Mouse (Mus musculus): ENCODE results near the gene Tmem170. TPM values are rescaled to one million over a fixed set of nuclear protein-coding genes. Genes with fewer than 3 reads are reported as not detected.

Gene Tmem170
- polyA plus RNA-seq, 1 experiment from 2014 or later = 8.6 TPM

DNA sequence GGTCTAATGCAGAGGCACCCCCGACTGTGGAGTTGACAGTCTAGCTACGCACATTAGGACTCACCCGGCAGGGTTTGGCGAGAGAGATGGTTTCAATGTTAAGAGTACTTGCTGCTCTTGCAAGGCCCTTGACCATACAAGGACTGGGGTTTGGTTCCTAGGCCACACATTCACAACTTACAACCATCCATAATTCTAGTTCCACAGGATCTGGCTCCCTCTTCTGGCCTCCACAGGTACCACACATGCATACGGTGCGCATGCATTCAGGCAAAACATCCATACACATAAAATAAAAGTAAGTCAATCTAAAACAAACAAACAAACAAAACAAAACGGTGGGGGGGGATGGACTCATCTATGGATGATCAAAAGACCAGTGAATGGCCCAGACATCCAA lies 18.4 kb upstream of the Tmem170 start:
- 87% methylated on average over 7 of the region's 7 CpGs for WGBS
- H3K27me3 ChIP-seq = peaks cover 29% of the 10 kb centered on the region
- no peak overlapping the region for H3K27ac ChIP-seq
- no peak for ATAC-seq (ENCODE audit: low FRiP score, low read depth)
- H3K4me1 ChIP-seq = peaks cover 7% of the 10 kb centered on the region
- H3K4me3 ChIP-seq = no peak overlapping the region
- no peaks in the 10 kb centered on the region for H3K36me3 ChIP-seq
- no peaks in the 10 kb centered on the region for H3K9me3 ChIP-seq
- no peak overlapping the region for H3K4me2 ChIP-seq (replicated peaks)
- no peak overlapping the region for H3K9ac ChIP-seq

DNA sequence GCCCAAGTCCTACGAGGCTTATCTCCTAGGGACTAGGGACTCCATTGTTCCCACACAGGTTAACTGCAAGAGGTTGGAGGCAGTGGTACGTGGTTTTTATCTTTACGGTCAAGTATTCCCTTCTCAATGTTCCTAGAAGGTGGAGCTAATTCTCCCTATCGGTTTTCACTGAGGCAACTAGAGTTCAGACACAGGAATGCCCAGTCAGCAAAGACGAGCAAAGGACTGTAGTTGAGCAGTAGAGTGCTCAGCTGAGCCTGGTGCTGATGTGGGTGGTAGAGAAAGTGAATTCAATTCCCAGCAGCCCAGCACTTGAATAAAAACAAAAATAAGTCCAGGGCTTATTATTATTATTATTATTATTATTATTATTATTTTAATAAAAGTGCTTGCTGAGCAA lies 16.1 kb upstream of the Tmem170 start:
- Histone ChIP-seq H3K9me3 (no peaks in the 10 kb centered on the region), H3K27me3 (peaks cover 52% of the 10 kb centered on the region), H3K4me3 (no peak overlapping the region), H3K36me3 (no peaks in the 10 kb centered on the region), H3K4me1 (peaks cover 18% of the 10 kb centered on the region), H3K9ac (no peak overlapping the region), H3K27ac (no peak overlapping the region), H3K4me2 (replicated peaks) (no peak overlapping the region)
- no peak for ATAC-seq (ENCODE audit: low FRiP score, low read depth)
- WGBS = 58% methylated on average over 5 of the region's 5 CpGs

DNA sequence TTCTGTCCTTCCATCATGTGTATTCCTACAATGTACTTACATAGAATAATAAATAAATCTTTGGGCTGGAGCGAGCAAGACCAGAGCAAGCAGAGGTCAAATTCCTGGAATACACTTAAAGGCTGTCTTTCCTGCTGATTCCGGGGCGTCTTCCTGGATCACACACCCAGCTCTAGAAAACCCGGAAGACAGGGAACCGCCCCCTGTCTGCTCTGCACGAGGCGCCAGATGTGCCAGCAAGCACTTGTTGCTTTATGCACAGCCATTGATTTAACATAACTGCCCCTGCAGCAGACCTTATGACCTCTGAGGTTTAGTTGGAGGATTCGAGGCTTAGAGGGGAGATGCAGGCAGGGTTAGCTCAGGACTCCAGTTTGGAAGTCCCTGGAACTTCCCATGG lies 15.4 kb upstream of the Tmem170 start:
- no peak overlapping the region for H3K4me3 ChIP-seq
- no peaks in the 10 kb centered on the region for H3K9me3 ChIP-seq
- H3K9ac ChIP-seq = no peak overlapping the region
- peaks cover 18% of the 10 kb centered on the region for H3K4me1 ChIP-seq
- no peak overlapping the region for H3K4me2 ChIP-seq (replicated peaks)
- peaks cover 55% of the 10 kb centered on the region for H3K27me3 ChIP-seq
- 24% methylated on average over 8 of the region's 8 CpGs for WGBS
- ATAC-seq (ENCODE audit: low FRiP score, low read depth) = no peak
- H3K36me3 ChIP-seq = no peaks in the 10 kb centered on the region
- H3K27ac ChIP-seq = no peak overlapping the region

GRCm38 (mm10) chr8:111890911-111891303 lies 14.4 kb upstream of the Tmem170 start:
- no peak overlapping the region for H3K4me2 ChIP-seq (replicated peaks)
- H3K9me3 ChIP-seq = no peaks in the 10 kb centered on the region
- peaks cover 18% of the 10 kb centered on the region for H3K4me1 ChIP-seq
- H3K36me3 ChIP-seq = no peaks in the 10 kb centered on the region
- 0 out of 2 replicates have a peak overlapping the region, but pooled peaks have one; percentile 33 for H3K4me3 ChIP-seq
- no peak for ATAC-seq (ENCODE audit: low FRiP score, low read depth)
- 57% methylated on average over 6 of the region's 6 CpGs for WGBS
- H3K27ac ChIP-seq = no peak overlapping the region
- H3K9ac ChIP-seq = no peak overlapping the region
- peaks cover 64% of the 10 kb centered on the region for H3K27me3 ChIP-seq

DNA sequence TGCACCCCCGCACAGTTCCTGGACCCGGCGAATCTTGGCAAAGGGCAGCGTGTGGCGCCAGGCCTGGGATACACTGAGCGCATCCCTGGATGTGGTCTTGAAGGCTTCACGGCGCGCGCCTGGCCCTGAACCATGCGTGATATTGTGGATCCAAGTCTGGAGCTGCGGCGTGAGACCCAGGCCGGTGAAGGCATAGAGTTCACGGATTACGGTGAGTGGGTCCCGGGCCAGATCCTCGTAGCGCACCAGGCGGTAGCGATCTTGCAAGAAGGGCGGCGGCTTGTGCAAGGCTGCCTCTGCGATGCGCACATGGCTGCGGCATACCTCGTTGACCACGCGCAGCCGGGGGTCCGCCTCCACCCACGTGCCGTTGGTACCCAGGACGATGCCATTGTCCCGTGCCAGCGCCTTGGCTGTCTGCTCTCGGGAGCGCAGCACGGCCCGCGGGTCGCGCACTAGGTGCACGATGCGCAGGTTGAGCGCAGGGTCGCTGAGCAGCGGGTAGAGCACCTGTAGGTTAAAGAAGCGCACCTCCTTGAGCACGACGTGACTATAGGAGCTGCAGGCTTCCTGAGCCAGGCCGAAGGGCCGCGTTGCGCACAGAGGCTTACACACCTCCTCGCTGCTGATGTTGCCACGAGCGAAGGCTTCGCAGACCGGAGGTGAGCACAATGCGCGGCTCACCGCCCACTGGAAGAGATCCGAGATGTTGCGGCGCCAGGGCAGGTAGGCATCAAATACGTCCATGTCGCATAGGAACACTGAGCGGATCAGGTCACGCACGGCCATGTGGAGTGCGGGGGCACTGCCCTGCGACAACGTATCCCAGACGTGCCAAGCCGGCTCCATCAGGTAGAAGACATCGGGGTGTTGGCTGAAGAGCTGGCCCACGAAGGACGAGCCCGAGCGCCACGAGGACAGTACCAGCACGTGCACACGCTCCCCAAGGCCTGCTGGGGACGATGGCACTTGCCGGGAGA lies 13.7 kb upstream of the Tmem170 start:
- WGBS = 11% methylated on average over 86 of the region's 86 CpGs
- peak; percentile 44; the same call in 1 of the 2 replicates for ATAC-seq (ENCODE audit: low FRiP score, low read depth)
- H3K36me3 ChIP-seq = no peaks in the 10 kb centered on the region
- H3K4me1 ChIP-seq = peaks cover 18% of the 10 kb centered on the region
- H3K4me3 ChIP-seq = peak overlapping the region; percentile 33
- H3K27ac ChIP-seq = no peak overlapping the region
- H3K9me3 ChIP-seq = no peaks in the 10 kb centered on the region
- H3K4me2 ChIP-seq (replicated peaks) = peak overlapping the region; percentile 60
- H3K27me3 ChIP-seq = peaks cover 64% of the 10 kb centered on the region
- 0 out of 2 replicates have a peak overlapping the region, but pooled peaks have one; percentile 19 for H3K9ac ChIP-seq

GRCm38 (mm10) chr8:111888091-111888650 lies 11.6 kb upstream of the Tmem170 start:
- H3K4me2 ChIP-seq (replicated peaks) = 0 out of 2 replicates have a peak overlapping the region, but pooled peaks have one; percentile 9
- WGBS = 36% methylated on average over 7 of the region's 7 CpGs
- ATAC-seq (ENCODE audit: low FRiP score, low read depth) = no peak
- no peak overlapping the region for H3K9ac ChIP-seq
- H3K27ac ChIP-seq = no peak overlapping the region
- H3K4me3 ChIP-seq = no peak overlapping the region
- H3K27me3 ChIP-seq = peaks cover 63% of the 10 kb centered on the region
- no peaks in the 10 kb centered on the region for H3K36me3 ChIP-seq
- peaks cover 18% of the 10 kb centered on the region for H3K4me1 ChIP-seq
- no peaks in the 10 kb centered on the region for H3K9me3 ChIP-seq

GRCm38 (mm10) chr8:111887479-111887878 lies 10.9 kb upstream of the Tmem170 start:
- no peak for ATAC-seq (ENCODE audit: low FRiP score, low read depth)
- Histone ChIP-seq H3K36me3 (no peaks in the 10 kb centered on the region), H3K4me1 (peaks cover 18% of the 10 kb centered on the region), H3K9me3 (no peaks in the 10 kb centered on the region), H3K27me3 (peaks cover 59% of the 10 kb centered on the region), H3K9ac (no peak overlapping the region), H3K27ac (no peak overlapping the region), H3K4me3 (no peak overlapping the region), H3K4me2 (replicated peaks) (no peak overlapping the region)
- WGBS = 85% methylated on average over 1 of the region's 1 CpGs

DNA sequence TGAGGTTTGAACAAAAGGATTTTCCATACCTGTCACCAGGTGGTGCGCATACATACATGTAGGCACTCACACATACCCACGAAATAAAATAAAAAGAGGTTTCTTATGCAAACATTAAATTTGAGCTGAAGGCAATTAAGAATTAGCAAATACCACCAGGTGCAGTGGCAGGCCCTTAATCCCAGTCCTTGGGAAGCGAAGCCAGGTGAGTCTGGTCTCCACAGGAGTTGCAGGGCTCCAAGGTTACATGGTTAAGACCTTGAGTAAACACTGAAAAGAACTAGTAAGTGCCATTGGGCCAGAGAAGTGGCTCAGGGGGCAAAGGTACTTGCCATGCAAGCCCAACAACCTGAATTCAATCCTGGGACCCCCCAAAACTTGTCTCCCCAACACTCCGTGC lies 7.1 kb upstream of the Tmem170 start:
- Histone ChIP-seq H3K4me3 (no peak overlapping the region), H3K9ac (no peak overlapping the region), H3K4me1 (peaks cover 10% of the 10 kb centered on the region), H3K36me3 (no peaks in the 10 kb centered on the region), H3K9me3 (no peaks in the 10 kb centered on the region), H3K27me3 (peaks cover 23% of the 10 kb centered on the region), H3K27ac (no peak overlapping the region), H3K4me2 (replicated peaks) (no peak overlapping the region)
- 82% methylated on average over 4 of the region's 4 CpGs for WGBS
- ATAC-seq (ENCODE audit: low FRiP score, low read depth) = no peak

GRCm38 (mm10) chr8:111881591-111881990 lies 5.0 kb upstream of the Tmem170 start:
- Histone ChIP-seq H3K9me3 (no peaks in the 10 kb centered on the region), H3K4me2 (replicated peaks) (no peak overlapping the region), H3K27me3 (peaks cover 5% of the 10 kb centered on the region; the same call in 1 of the 2 replicates), H3K36me3 (no peaks in the 10 kb centered on the region), H3K9ac (no peak overlapping the region), H3K4me3 (no peak overlapping the region), H3K27ac (no peak overlapping the region), H3K4me1 (0 out of 2 replicates have a peak, but pooled peaks cover 4% of the 10 kb centered on the region)
- 0% methylated on average over 2 of the region's 2 CpGs for WGBS
- 0 out of 2 replicates have a peak, but pooled peaks have one; percentile 54 for ATAC-seq (ENCODE audit: low FRiP score, low read depth)

DNA sequence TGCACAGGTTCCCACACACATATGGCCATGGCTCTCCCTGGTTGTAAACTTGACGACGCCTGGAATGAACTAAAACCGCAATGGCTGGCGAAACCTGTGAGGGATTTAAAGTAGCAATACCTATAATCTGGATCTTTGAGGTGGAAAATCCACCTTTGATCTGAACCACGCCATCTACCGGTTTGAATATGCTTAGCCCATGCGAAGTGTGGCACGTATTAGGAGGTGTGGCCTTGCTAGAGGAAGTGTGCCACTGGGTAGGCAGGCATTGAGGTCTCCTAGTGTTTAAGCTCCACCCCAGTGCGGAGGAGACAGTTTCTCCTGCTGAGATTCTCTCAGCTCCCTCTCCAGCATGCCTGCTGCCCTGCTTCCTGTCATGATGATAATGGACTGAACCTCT lies 1.2 kb upstream of the Tmem170 start:
- no peak for ATAC-seq (ENCODE audit: low FRiP score, low read depth)
- 62% methylated on average over 9 of the region's 9 CpGs for WGBS

DNA sequence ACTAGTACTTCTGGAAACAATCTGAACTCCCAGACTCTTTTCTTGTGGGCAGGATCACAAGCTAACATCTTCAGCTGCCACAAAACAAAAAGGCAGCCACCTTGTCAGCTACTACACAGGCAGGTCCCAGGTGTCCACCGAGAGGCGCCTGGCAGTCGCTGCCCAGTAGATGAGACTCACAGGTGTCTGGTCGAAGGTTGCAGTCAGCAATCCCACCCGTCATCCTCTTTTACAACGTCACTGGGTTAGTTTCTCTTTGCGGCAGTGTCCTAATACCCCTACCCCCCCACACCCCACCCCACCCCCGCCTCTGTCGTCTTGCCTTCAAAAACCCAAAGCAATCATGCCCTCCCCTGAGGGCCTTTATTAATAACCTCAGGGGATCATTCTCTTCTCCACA lies 792 bp downstream of the Tmem170 start:
- ATAC-seq (ENCODE audit: low FRiP score, low read depth) = no peak
- H3K27ac ChIP-seq = peak overlapping the region; percentile 74; the same call in 1 of the 2 replicates
- H3K4me3 ChIP-seq = peak overlapping the region; percentile 73
- WGBS = 15% methylated on average over 9 of the region's 9 CpGs
- H3K27me3 ChIP-seq = no peaks in the 10 kb centered on the region
- H3K4me2 ChIP-seq (replicated peaks) = peak overlapping the region; percentile 84
- no peaks in the 10 kb centered on the region for H3K9me3 ChIP-seq
- peak overlapping the region; percentile 78 for H3K9ac ChIP-seq
- peaks cover 11% of the 10 kb centered on the region for H3K36me3 ChIP-seq
- peaks cover 9% of the 10 kb centered on the region for H3K4me1 ChIP-seq

More for the DNA sequence above, 1.2 kb upstream of the Tmem170 start:
- no peaks in the 10 kb centered on the region for H3K27me3 ChIP-seq
- no peak overlapping the region for H3K9ac ChIP-seq
- H3K4me2 ChIP-seq (replicated peaks) = no peak overlapping the region
- H3K4me3 ChIP-seq = no peak overlapping the region
- H3K27ac ChIP-seq = no peak overlapping the region
- peaks cover 12% of the 10 kb centered on the region for H3K4me1 ChIP-seq
- no peaks in the 10 kb centered on the region for H3K9me3 ChIP-seq
- H3K36me3 ChIP-seq = peaks cover 2% of the 10 kb centered on the region

GRCm38 (mm10) chr8:111871278-111871677 lies 5.3 kb downstream of the Tmem170 start:
- 86% methylated on average over 3 of the region's 3 CpGs for WGBS
- no peak overlapping the region for H3K4me3 ChIP-seq
- H3K9ac ChIP-seq = no peak overlapping the region
- peaks cover 21% of the 10 kb centered on the region for H3K36me3 ChIP-seq
- H3K27ac ChIP-seq = no peak overlapping the region
- no peak overlapping the region for H3K4me2 ChIP-seq (replicated peaks)
- peaks cover 9% of the 10 kb centered on the region for H3K4me1 ChIP-seq
- no peaks in the 10 kb centered on the region for H3K9me3 ChIP-seq
- no peaks in the 10 kb centered on the region for H3K27me3 ChIP-seq
- ATAC-seq (ENCODE audit: low FRiP score, low read depth) = no peak
